Mouse (Mus musculus) liver, embryonic 14.5 days (tissue): ENCODE measurements around the gene Pld6.

Experiments used
- CTCF ChIP-seq: IDR thresholded peaks from 2 replicates; pipeline ENCODE4 v1.5.1; 2016; ENCODE audit warnings: antibody characterized with exemption, low read depth, control low read depth
- EP300 ChIP-seq: IDR thresholded peaks from 2 replicates; pipeline ENCODE4 v1.6.1; 2016; ENCODE audit warnings: antibody characterized with exemption, low read depth

DNA sequence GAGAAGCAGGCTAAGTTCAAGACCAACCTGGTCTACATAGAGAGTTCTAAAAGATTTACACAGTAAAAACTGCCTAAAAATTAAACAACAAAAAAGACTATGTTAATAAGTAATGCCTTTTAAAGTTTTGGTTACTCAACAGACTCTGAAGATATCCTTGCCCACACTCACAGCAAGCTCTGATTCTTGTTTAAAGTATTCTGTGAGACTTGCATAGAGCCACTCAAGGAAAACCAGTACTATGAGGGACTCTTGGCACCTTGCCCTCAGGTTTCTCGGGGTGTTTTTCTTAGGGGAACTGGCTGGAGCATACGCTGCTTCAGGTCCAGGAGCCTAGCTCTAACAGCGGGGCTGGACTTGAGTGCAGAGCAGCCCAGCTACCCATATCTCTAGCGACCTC lies 8.0 kb downstream of the Pld6 start:
- TF ChIP-seq CTCF (no peak), EP300 (no peak)
